Mouse (Mus musculus) ovary, postnatal 36 days (tissue): ENCODE measurements around the gene Rem2.
A peak's percentile ranks its signal among the peaks of the same experiment; 100 is the strongest.

Experiments
- DNase-seq: peaks from one replicate; pipeline ENCODE4 v3.0.0; 2022; ENCODE audit warnings: low spot score, mixed read lengths

Gene Rem2

DNA sequence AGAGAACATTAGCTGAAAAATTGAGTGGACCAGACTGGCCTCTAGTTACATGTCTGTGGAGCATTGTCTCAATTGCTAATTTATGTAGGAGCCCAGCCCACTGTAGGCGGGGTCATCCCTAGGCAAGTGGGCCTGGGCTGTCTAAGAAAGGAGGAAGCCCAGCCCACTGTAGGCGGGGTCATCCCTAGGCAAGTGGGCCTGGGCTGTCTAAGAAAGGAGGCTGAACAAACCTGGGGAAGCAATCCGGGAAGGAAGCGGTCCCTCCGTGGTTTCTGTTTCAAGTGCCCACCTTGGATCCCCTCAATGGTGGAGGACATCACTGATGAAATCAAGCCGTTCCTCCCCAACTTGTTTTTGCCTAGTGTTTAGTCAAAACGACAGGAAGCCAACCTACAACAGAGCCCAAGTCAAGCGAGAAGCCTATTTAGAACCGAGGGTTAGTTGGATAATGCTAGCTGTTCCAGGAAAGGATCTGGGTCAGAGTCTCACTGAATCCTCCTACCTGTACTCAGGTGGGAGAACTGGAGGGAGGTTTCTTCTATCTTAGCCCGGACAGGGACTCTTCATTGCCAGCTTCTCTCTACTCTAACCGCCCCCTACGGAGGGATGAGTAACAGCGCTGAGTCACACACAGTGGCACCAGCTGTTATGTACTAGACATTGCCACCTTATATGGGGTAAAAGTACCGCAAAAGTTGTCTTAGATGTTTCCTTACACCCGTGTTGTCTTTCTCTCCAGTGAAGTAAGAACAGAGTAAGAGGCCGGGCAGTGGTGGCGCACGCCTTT, 16.6 kb downstream of the Rem2 start:
- DNase-seq: no peak

DNA sequence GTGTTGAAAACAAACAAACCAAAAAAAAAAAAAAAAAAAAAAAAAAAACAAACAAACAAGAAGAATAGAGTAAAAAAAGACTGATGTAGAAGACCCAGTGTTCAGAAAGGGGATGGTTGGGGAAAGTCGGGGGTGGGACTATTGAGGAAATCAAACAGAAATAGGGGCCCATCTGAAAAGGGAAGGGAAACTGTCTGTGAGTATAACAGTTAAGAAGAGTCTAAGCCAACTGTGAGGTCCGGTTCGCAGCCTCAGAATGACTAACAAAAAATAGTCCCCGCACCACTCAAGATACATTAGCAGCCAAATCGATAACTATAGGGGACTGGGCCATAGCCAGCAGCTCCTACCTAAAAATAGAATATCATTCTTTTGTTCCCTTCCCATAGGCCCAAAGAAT, 17.3 kb downstream of the Rem2 start:
- no peak for DNase-seq

DNA sequence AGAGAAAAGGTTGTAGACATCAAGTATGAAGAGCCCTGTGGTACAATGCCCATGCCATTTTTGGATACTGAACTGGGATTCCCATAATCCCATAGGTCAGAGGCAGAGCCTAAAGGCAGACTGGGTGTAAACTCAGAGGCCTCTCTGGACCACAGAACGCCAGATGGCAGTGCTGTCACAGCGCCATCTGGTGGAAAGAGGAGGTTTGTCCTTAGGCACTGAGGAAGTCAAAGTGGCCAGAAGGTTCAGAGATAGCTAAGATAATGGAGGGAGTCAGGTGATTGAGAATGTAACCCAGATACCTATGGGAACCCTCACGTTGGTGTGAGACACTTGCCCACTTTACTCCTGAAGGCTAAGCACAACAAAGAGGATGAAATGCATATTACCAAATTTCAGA, 18.3 kb downstream of the Rem2 start:
- DNase-seq: peak; percentile 58

DNA sequence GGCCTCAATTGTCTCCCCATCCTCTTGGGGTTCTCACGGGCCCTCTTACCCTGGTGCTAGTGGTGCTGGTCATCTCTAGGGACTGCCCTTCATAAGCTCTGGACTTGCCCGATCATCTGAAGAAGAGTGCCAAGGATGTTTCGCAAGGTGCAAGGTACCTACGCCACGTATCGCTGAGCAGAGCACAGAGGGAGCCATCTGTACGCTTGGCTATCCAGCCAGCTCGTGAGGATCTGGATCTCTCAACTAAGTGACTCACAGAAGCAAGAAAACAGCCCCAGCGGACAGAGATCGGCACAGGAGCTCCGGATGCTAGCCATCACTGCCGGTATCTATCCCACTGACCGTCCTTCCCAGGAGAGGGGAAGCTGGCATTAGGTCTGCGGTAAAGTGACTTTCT, 20.8 kb downstream of the Rem2 start:
- no peak for DNase-seq

DNA sequence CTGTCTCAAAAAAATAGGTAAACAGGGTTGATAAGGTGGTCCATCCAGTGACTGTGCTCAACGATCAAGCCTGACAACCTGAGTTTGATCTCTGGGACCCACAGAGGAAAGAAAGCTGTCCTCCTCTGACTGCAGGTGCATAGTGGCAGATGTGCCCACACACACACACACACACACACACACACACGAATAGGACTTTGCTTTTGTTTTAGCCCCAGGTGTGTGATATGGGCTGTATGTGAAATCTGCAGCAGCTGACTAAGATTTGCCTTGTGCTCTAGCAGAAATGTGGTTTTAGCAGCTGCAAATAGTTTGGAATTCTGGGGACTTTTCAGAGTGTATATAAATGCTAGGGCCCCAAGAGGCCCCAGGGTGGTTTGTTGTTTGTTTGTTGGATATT, 23.4 kb downstream of the Rem2 start:
- DNase-seq: no peak

DNA sequence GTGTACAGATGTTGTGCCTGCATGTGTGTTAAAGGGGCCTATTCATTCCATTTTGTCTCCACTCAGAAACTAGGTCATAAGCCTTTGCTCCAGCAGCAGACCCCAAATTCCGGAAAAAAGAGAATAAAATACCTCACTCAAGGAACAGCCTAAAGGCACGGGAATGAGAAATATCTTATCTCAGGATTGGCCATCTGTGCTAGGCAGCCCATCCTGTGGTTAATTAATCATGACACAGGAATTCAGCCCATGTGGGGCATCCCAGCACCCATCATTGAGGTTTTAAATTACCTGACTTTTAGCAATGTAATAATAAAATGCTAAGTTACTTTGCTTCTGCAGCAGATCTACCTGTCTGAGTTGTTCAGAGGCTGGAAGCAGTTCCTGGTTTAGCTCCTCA, 25.5 kb downstream of the Rem2 start:
- no peak for DNase-seq

DNA sequence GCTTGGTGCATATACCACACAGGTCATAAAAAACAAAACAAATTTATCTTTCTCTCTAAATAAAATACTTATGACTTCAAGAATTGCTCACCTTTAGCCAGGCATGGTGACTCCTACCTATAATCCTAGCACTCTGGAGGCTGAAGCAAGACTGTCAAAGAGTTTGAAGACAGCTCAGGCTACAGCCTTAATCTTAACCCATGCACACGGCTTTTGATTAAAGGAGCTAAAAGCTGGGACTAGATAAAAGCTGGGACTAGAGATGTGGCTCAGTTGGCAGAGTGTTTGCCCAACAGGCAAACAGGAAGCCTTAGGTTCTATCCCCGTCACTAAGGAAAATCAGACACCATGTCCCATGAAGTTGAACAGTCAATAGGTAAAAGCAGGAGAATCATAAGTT, 27.2 kb downstream of the Rem2 start:
- DNase-seq: no peak

DNA sequence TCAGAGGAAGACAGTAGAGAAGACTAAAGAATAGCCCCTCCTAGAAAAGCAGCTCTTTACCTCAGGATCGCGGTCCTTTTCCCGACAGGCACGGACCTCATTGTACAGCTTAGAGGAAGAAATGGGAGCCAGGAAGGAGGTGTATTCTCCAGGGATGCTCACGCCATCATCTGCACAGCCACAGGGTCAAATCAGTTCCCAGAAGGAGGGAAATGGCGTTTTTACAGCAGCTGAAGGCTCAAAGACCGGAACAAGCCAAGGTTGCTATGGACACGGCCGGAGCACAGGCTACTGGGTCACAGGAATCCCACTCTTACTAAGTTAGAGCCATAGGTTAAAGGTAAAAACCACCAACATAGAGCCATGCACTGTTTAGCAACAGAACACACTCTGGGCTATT, 33.9 kb downstream of the Rem2 start:
- DNase-seq: no peak

DNA sequence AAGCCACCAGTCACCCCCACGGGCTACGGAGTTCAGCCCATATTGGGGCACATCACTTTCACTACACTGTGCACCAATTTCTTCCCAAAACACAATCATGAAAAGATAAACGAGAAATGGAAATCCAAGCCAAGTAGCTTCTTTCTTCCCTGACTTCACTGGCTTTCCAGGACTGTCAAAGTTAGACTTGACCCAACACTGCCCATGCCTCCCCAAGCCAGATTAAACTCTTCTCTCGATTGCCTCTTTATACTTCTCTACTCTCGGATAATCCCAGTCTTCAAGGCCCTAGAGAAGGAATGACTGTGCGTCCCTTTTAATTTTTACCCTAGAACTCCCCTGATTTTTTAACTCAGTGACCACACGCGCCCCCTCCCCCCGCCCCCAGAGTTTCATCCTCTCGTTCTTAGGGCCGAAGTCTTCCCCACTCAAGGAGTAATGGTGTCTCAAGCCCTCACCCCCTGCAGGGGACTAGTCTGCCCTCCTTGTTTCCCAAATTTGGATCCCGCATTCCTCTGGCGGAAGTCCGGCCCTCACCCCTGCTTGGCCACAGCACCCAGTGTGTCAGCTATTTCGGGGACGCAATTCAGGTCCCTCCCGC, 40.9 kb downstream of the Rem2 start:
- no peak for DNase-seq

DNA sequence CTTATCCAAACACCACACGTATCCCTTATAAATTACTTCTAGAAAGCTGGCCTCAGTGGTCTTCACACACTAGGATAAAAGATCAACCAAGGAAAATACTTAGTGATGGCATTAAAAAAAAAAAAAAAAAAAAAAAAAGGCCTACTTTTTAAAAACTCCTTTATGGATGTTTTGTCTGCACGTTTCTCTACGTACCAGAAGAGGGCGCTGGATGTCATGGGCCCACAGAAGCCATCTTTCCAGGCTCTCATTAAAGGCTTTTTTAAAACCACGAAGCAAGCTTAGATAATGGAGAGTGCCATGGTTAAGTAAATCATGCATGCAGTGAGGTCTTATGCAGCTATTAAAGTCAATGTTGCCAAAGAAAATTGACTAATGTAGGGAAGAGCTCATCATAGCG, 47.7 kb downstream of the Rem2 start:
- DNase-seq: no peak

DNA sequence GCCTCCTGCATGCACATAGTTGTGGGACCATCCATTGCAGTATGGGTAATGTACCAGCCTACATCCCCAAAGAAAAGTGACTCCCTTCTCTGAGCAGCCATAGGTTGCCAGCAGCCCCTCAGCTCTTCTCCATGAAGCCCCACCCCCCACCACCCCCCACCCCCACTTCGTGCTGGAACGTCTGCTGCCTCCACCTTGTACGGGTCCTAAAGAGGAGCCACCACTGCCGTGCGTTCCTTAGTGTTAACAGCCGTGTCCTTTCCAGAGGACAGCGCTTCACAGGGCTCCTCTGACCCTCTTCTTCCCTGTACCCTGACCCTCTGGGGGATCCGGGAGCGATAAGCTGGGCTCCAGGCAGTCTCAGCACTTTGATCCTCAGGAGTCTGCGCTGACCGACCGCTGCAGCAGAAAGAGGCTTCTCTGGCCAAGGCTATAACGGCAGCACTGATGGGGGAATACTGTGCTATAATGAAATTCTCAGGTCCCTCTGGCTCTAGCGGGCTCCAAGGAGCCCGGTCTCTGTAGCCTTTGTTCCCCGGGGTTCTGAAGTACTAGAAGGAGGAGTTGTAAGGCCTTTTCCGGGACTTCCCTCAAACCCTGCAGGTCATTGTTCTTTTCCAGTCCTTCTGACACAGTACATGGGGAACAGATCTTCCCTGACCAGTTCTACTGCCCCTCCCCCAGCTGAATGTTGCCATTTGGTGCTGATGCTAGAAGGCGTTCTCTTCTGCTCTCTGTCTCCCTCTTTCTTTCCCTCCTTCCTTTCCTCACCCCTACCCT, 51.5 kb downstream of the Rem2 start:
- peak; percentile 9 for DNase-seq

DNA sequence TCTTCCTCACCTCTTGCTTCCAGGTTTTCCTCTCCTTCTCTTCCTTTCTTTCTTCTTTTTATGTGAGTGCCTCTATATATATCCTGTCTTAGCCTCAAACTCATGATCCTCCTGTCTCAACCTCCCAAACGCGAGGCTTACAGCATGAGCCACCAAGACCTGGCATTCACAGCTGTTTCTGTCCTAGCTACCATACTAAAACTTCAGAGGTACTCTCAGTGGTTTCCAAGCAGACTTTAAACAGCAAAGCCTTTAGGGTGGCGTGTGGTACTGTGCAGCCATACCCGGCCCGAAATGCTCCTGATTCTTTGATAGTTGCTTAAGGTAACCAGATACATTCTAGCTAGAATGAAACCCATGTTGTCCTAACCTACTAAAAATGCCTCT, 52.1 kb downstream of the Rem2 start:
- no peak for DNase-seq

DNA sequence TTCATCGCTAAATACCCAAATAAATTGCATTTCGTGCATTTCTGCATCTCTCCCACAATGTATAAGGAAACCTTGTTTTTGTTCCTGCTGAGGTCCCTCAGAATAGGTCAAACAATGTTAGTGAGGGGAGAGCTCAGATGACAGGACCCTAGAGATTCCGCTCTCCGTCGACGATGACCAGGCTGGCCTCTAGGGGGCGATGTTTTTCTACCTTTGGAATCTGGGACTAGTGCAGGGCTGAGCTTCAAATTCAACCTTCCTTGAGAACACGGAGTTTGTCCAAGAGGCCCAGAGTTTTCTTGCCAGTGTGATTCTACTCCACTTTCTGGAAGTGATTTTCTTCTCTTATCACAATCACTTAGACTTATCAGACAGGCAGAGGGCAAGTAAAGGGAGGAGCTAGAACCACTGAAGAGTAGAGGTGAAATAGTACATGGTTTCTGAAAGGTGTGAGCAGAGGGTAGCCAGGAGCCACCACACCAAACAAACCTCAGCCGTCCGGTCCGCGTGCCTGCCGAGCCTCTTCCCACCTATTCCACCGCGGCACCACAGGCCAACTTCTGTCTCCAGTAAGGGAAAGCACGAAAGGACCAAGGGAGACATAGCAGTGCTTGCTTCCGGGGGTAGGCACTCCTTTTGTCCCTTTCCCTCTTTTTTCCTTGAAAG, 52.7 kb downstream of the Rem2 start:
- peak; percentile 78 for DNase-seq
